ENCODE assay signal across 14 mouse cellular contexts in genomic region chr13:107485400-107486017, GRCm38 (mm10).
DNase-seq lines count a peak whose midpoint lies in the region; ATAC-seq and TF ChIP-seq lines count a peak whose summit lies in the region.
"Had no signal": no experiment of that assay in that cellular context is flagged by ENCODE, and none has a peak within 500 bp of the region (broad histone marks: within the 10 kb centered on the region; RNA-seq: fewer than 3 reads in every experiment).

No protein-coding gene starts in this region.

- no peaks in the 10 kb centered on the region for H3K27me3 ChIP-seq in hindbrain, embryonic 14.5 days (ENCODE audit: control insufficient read depth, insufficient read depth, low read length)
- H3K27me3 ChIP-seq in hindbrain, embryonic 13.5 days, result 0 out of 2 replicates have a peak, but pooled peaks cover 3% of the 10 kb centered on the region
- H3K27me3 ChIP-seq in C2C12 (ENCODE audit: control insufficient read depth, insufficient read depth, insufficient read length), result no peaks in the 10 kb centered on the region
- 0 out of 2 replicates have a peak, but pooled peaks cover 10% of the 10 kb centered on the region for H3K27me3 ChIP-seq in limb, embryonic 10.5 days (ENCODE audit: low read depth, poor library complexity, severe bottlenecking)
- H3K27me3 ChIP-seq: embryonic facial prominence, embryonic 15.5 days had no signal

- no peak for TF ChIP-seq CTCF in C2C12 (IDR thresholded peaks at IDR 0.05; ENCODE audit: control insufficient read depth, insufficient read depth, insufficient read length)

- intact Hi-C loops in left cerebral cortex, postnatal 10 days (cut with DNase I), result no loop called here
- intact Hi-C loops in left cerebral cortex, postnatal 36 days (cut with DNase I), result no loop called here

- H3K79me3 ChIP-seq in C2C12 (ENCODE audit: low read depth), result no peaks in the 10 kb centered on the region

- peak; percentile 33; the same call in 1 of the 2 replicates for ATAC-seq in hindbrain, embryonic 14.5 days (ENCODE audit: low FRiP score)
- no peak for ATAC-seq in hindbrain, embryonic 13.5 days (ENCODE audit: low FRiP score)

- H3K27ac ChIP-seq in hindbrain, embryonic 14.5 days, result no peak overlapping the region
- H3K27ac ChIP-seq in hindbrain, embryonic 13.5 days, result no peak overlapping the region
- peak overlapping the region; percentile 61 for H3K27ac ChIP-seq in limb, embryonic 10.5 days
- H3K27ac ChIP-seq: embryonic facial prominence, embryonic 15.5 days had no signal

- no peak overlapping the region for H3K4me3 ChIP-seq in hindbrain, embryonic 14.5 days (replicated peaks; ENCODE audit: low read length)
- no peak overlapping the region for H3K4me3 ChIP-seq in hindbrain, embryonic 13.5 days
- H3K4me3 ChIP-seq in C2C12 (ENCODE audit: insufficient read depth, poor library complexity, severe bottlenecking), result no peak overlapping the region
- no peak overlapping the region for H3K4me3 ChIP-seq in limb, embryonic 10.5 days
- H3K4me3 ChIP-seq: embryonic facial prominence, embryonic 15.5 days had no signal

- H3K79me2 ChIP-seq in C2C12 (ENCODE audit: control insufficient read depth, insufficient read depth), result no peaks in the 10 kb centered on the region

- no peak overlapping the region for H3ac ChIP-seq in C2C12 (ENCODE audit: control insufficient read depth, insufficient read length, low read depth)

- no peaks in the 10 kb centered on the region for H3K36me3 ChIP-seq in hindbrain, embryonic 14.5 days (replicated peaks; ENCODE audit: control insufficient read depth, insufficient read depth)
- no peaks in the 10 kb centered on the region for H3K36me3 ChIP-seq in hindbrain, embryonic 13.5 days
- no peaks in the 10 kb centered on the region for H3K36me3 ChIP-seq in C2C12 (ENCODE audit: control insufficient read depth, insufficient read depth)
- H3K36me3 ChIP-seq in limb, embryonic 10.5 days, result no peaks in the 10 kb centered on the region
- H3K36me3 ChIP-seq: embryonic facial prominence, embryonic 15.5 days had no signal

- no peak overlapping the region for H3K4me2 ChIP-seq in hindbrain, embryonic 14.5 days (replicated peaks)
- no peak overlapping the region for H3K4me2 ChIP-seq in hindbrain, embryonic 13.5 days
- H3K4me2 ChIP-seq: embryonic facial prominence, embryonic 15.5 days had no signal

- H3K9ac ChIP-seq in hindbrain, embryonic 14.5 days, result no peak overlapping the region; the same call in 1 of the 2 replicates
- H3K9ac ChIP-seq in hindbrain, embryonic 13.5 days, result no peak overlapping the region; the same call in 1 of the 2 replicates
- H3K9ac ChIP-seq: embryonic facial prominence, embryonic 15.5 days had no signal

- H3K9me3 ChIP-seq in hindbrain, embryonic 14.5 days (ENCODE audit: control insufficient read depth, low read length), result no peaks in the 10 kb centered on the region
- no peaks in the 10 kb centered on the region for H3K9me3 ChIP-seq in hindbrain, embryonic 13.5 days
- H3K9me3 ChIP-seq in limb, embryonic 10.5 days (replicated peaks), result no peaks in the 10 kb centered on the region
- H3K9me3 ChIP-seq: embryonic facial prominence, embryonic 15.5 days had no signal

- DNase-seq in hindbrain, embryonic 14.5 days (ENCODE audit: low spot score), result no peak
- DNase-seq in adrenal gland, postnatal 10 days, result peak; percentile 40
- peak; percentile 46 for DNase-seq in limb, embryonic 10.5 days (ENCODE audit: low spot score)
- DNase-seq in thymus, postnatal 10 days (ENCODE audit: low spot score in 2 of 2), result no peak
- no peak for DNase-seq in left cerebral cortex, postnatal 10 days (ENCODE audit: extremely low spot score in 1 of 2, low spot score in 2 of 2)
- no peak for DNase-seq in left cerebral cortex, postnatal 36 days (ENCODE audit: low spot score in 2 of 2)
- DNase-seq: cerebellum, postnatal 14 days; kidney, postnatal 10 days; layer of hippocampus, adult 9-11 months; right cerebral cortex, postnatal 4 days; thymus, postnatal 4 days had no signal

- 75% methylated on average over 4 of the region's 4 CpGs for WGBS in hindbrain, embryonic 14.5 days
- WGBS in hindbrain, embryonic 13.5 days, result 79% methylated on average over 4 of the region's 4 CpGs
- 53% methylated on average over 4 of the region's 4 CpGs for WGBS in limb, embryonic 10.5 days

- peaks cover 12% of the 10 kb centered on the region for H3K4me1 ChIP-seq in hindbrain, embryonic 14.5 days (replicated peaks; ENCODE audit: control insufficient read depth, insufficient read depth, low read length)
- H3K4me1 ChIP-seq in hindbrain, embryonic 13.5 days (replicated peaks), result peaks cover 25% of the 10 kb centered on the region
- peaks cover 26% of the 10 kb centered on the region for H3K4me1 ChIP-seq in limb, embryonic 10.5 days

TF ChIP-seq in C2C12, 6 proteins besides CTCF, POLR2A, EP300 and RAD21:
- TF ChIP-seq MAX (IDR thresholded peaks at IDR 0.05) (no peak), USF1 (IDR thresholded peaks at IDR 0.05; ENCODE audit: low read depth) (no peak), FOSL1 (IDR thresholded peaks at IDR 0.05; ENCODE audit: insufficient read depth, low read length, poor library complexity, severe bottlenecking) (peak; percentile 10), MYOG (IDR thresholded peaks at IDR 0.05; ENCODE audit: control insufficient read depth, extremely low read depth, insufficient read length) (no peak), CEBPB (IDR thresholded peaks at IDR 0.05; ENCODE audit: low read depth) (no peak), MYOD1 (IDR thresholded peaks at IDR 0.05; ENCODE audit: control insufficient read depth, insufficient read length, low read depth) (no peak)
TF ChIP-seq in C2C12: peak in this region for 1.

Comparison
In these comparisons a context has a peak if more than half of its experiments do, and no peak if none do; other contexts are left out.
1. DNase-seq: peak in adrenal gland, postnatal 10 days (single experiment) and limb, embryonic 10.5 days (single experiment); none in hindbrain, embryonic 14.5 days (single experiment), thymus, postnatal 10 days (0 of 2), left cerebral cortex, postnatal 10 days (0 of 2) and left cerebral cortex, postnatal 36 days (0 of 2).